Mouse (Mus musculus) A20 (cell line): ENCODE measurements around the gene Prpf4b.
"Not testable (repeated sequence)": the region's sequence is repeated elsewhere in the genome, so short reads cannot be mapped to it uniquely, and the experiment has no call there.

Experiments
- DNase-seq: peaks from one replicate; pipeline ENCODE4 v3.0.0-alpha.2; 2011; ENCODE audit warnings: low read depth, low spot score

Gene Prpf4b

GRCm38 (mm10) chr13:34934931-34935644, 60.0 kb downstream of the Prpf4b start:
- DNase-seq, result no peak

GRCm38 (mm10) chr13:34942370-34942769, 67.3 kb downstream of the Prpf4b start:
- no peak for DNase-seq

GRCm38 (mm10) chr13:34951437-34951836, 76.3 kb downstream of the Prpf4b start:
- not testable (repeated sequence) for DNase-seq
